Mouse (Mus musculus) megakaryocyte, embryonic 14.5 days (primary cell): ENCODE results near the gene Cops9.

Experiments
- FLI1 ChIP-seq: IDR thresholded peaks from 2 replicates; pipeline ENCODE4 v1.6.1; 2012; ENCODE audit warnings: low read length, inconsistent platforms, mixed read lengths
- GATA1 ChIP-seq: IDR thresholded peaks from 3 replicates; pipeline ENCODE4 v1.6.1; 2012; ENCODE audit warnings: mixed read lengths, low read length, inconsistent platforms, borderline replicate concordance

- no peak for TF ChIP-seq GATA1
- TF ChIP-seq FLI1, result no peak
These were observed 5.8 kb downstream of the Cops9 start for GRCm38 (mm10) chr1:92636015-92636414.
